Mouse (Mus musculus): ENCODE measurements at regions not wholly inside any gene's neighbourhood (a gene's known extent, or its start where the extent isn't known, plus 50 kb on each side); places are given as distances from the start of the nearest gene placed in this dataset.
"Not testable (repeated sequence)": the region's sequence is repeated elsewhere in the genome, so short reads cannot be mapped to it uniquely, and the experiment has no call there.

DNA sequence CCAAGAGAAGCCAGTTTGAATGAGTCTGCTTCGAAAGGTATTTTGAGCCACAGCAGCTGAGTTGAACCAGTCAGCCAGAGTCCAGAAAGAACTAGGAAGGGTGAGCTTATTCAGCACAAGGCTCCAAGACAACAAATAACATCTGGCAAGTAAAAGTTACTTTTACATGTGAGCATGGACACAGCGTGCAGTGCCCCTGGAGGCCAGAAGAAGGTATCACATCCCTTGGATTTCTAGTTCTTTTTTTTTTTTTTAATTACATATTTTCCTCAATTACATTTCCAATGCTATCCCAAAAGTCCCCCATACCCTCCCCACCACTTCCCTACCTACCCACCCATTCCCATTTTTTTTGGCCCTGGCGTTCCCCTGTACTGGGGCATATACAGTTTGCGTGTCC is 367.4 kb downstream of the Gm9008 start:
- not testable (repeated sequence) for H3K27me3 ChIP-seq (replicated peaks; ENCODE audit: low read depth, poor library complexity, severe bottlenecking); H3K4me3 ChIP-seq; H3K9me3 ChIP-seq; H3K27ac ChIP-seq (replicated peaks); H3K36me3 ChIP-seq (replicated peaks); H3K4me1 ChIP-seq
- WGBS: 86% methylated on average over 4 of the region's 4 CpGs
- DNase-seq (ENCODE audit: low spot score): peak; percentile 8

DNA sequence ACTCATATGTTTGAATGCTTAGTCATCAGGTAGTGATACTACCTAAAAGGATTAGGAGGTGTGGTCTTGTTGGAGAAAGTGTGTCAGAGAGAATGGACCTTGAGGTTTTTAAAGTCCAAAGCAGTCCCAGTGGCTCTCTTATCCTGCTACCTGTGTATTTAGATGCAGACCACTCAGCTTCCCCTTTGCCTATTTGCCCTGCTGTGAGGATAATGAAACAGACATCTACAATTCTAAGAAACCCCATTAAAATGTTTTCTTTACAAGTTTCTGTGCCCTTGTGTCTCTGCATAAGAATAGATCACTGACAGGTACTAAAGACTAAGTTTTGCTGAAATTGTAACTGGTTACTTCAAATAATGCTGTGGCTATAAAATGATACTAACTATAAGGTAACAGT is 381.8 kb downstream of the Gm9008 start:
- H3K27ac ChIP-seq (replicated peaks): no peak overlapping the region
- no peak for DNase-seq (ENCODE audit: low spot score)
- H3K27me3 ChIP-seq (replicated peaks; ENCODE audit: low read depth, poor library complexity, severe bottlenecking): no peaks in the 10 kb centered on the region
- no peak overlapping the region for H3K4me3 ChIP-seq
- no peaks in the 10 kb centered on the region for H3K36me3 ChIP-seq (replicated peaks)
- H3K4me1 ChIP-seq: no peaks in the 10 kb centered on the region
- no peaks in the 10 kb centered on the region for H3K9me3 ChIP-seq

DNA sequence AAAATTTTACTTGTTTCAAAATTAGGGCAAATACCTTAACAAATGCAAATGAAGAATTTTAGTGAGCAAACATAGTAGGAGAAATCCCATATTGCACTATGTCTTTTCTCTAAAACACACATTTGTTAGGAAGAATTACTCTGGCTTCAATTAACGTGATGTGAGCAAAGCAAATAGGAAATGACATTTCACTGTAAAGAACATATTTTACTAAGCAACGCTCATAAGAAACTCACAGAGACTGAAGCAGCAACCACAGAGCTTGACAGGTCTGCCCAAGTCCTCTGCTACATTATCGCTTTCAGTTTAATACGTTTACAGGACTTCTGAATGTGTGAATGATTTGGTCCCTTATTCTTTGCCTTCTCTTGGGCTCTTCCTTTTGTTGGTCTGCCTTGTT is 383.2 kb downstream of the Gm9008 start:
- WGBS: 82% methylated on average over 4 of the region's 4 CpGs
- no peaks in the 10 kb centered on the region for H3K27me3 ChIP-seq (replicated peaks; ENCODE audit: low read depth, poor library complexity, severe bottlenecking)
- no peaks in the 10 kb centered on the region for H3K9me3 ChIP-seq
- DNase-seq (ENCODE audit: low spot score): no peak
- H3K4me1 ChIP-seq: no peaks in the 10 kb centered on the region
- no peak overlapping the region for H3K27ac ChIP-seq (replicated peaks)
- no peaks in the 10 kb centered on the region for H3K36me3 ChIP-seq (replicated peaks)
- H3K4me3 ChIP-seq: no peak overlapping the region

DNA sequence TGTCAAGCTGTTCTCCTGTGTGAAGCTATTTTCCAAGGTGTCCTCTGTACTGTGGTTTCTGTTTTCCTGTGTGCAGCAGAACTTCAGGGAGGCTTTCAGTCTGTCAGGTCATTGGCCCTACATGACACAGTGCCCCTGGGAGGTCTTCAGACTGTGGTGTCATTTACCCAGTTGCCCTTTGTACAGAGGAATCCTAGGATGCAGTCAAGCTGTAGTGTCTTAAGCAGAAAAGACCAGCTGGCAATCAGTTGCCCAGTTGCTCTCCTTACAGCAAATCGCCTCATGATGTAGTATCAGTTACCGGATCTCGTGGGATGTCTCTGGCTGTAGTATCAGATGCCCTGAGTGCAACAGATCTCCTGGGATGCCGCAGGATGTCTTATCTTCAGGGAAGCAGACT is 432.2 kb downstream of the Gm9008 start:
- Histone ChIP-seq H3K27ac (replicated peaks) (no peak overlapping the region), H3K27me3 (replicated peaks; ENCODE audit: low read depth, poor library complexity, severe bottlenecking) (no peaks in the 10 kb centered on the region), H3K4me3 (no peak overlapping the region), H3K9me3 (no peaks in the 10 kb centered on the region), H3K36me3 (replicated peaks) (no peaks in the 10 kb centered on the region), H3K4me1 (no peaks in the 10 kb centered on the region)
- DNase-seq (ENCODE audit: low spot score): no peak
- WGBS: 78% methylated on average over 4 of the region's 4 CpGs

DNA sequence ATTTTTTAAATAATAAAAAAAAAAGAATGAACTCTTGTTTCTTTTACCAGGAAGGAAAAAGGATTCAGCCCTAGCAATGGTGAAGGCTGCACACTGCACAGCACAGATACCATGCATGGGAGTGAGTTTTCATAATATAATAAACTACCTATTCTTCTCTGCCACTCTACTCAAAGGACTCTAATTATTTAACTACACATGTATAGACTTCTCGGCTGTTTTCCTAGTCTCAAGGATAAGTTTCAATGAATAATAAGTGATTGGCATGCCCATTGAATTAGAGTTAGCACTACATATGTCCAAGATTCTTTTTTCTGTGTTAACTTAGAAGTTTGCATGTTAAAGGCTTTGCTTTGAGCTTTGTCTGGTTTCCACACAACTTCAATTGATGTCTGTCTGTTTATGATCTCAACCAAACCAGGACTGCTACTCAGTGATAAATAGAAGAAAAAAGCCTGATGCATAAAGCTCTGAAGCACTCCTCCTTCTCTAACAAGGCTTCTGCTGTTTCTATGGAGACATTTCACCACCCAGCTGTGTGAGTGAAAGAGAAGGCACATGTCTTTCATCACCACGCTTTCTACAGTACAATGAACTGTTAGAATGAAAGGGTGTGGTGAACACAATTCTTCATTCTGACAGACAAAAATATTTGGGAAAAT is 444.8 kb downstream of the Gm9008 start:
- Histone ChIP-seq H3K27ac (replicated peaks) (no peak overlapping the region), H3K4me1 (no peaks in the 10 kb centered on the region), H3K27me3 (replicated peaks; ENCODE audit: low read depth, poor library complexity, severe bottlenecking) (no peaks in the 10 kb centered on the region), H3K36me3 (replicated peaks) (no peaks in the 10 kb centered on the region), H3K9me3 (no peaks in the 10 kb centered on the region), H3K4me3 (no peak overlapping the region)
- WGBS: 56% methylated on average over 2 of the region's 2 CpGs
- DNase-seq (ENCODE audit: low spot score): no peak

DNA sequence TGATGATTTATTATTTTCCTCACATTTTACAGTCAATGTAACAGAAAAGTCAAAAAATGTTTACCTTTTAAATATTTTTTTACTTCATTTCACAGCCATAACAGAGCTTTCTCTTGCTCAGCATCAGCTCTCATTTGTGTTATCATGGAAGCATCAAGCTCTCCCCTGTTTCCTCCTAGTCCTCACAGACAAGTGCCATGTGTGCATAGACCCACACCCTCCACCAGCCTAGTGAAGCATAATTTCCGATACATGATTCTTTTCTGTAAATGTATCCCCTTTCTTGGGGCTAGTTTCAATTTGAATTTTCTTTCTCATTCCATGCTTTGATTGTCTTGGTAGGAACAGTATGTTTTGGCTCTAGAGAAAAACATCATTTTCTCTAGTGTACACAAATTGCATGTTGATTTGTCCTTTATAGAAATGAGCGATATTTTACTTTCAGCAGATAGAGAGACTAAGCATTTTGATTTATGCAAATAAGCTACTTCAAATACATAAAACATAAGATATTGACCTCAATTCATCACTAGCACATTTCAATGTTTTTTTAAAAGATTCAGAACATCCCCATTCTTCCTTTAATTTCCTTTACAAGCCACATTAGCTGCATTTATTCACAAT is 489.7 kb downstream of the Gm9008 start:
- Histone ChIP-seq H3K4me3 (no peak overlapping the region), H3K4me1 (no peaks in the 10 kb centered on the region), H3K9me3 (no peaks in the 10 kb centered on the region), H3K27ac (replicated peaks) (no peak overlapping the region), H3K27me3 (replicated peaks; ENCODE audit: low read depth, poor library complexity, severe bottlenecking) (no peaks in the 10 kb centered on the region), H3K36me3 (replicated peaks) (no peaks in the 10 kb centered on the region)
- WGBS: 92% methylated on average over 2 of the region's 2 CpGs
- DNase-seq (ENCODE audit: low spot score): no peak
